Mouse (Mus musculus): Measurements from ENCODE around the gene Trpm2. TPM values are rescaled to one million over a fixed set of nuclear protein-coding genes. Genes with fewer than 3 reads are reported as not detected.

Gene Trpm2
- total RNA-seq, 2 experiments from 2014 or later = 0.07 to 0.26 TPM

Other genes with a start within 250 kb of the Trpm2 start
- gene Krtap12-1, start 250.0 kb downstream of the Trpm2 start, total RNA-seq (2021) = not detected
- not detected for gene Gm10100, start 244.1 kb downstream of the Trpm2 start, total RNA-seq (2021)
- not detected for gene Gm18596, start 227.9 kb downstream of the Trpm2 start, total RNA-seq (2021)
- gene Gm9736, start 219.2 kb downstream of the Trpm2 start, total RNA-seq (2021) = not detected
- not detected for gene Gm3233, start 210.9 kb downstream of the Trpm2 start, total RNA-seq (2021)
- not detected for gene Gm3238, start 199.2 kb downstream of the Trpm2 start, total RNA-seq (2021)
- not detected for gene Gm7138, start 193.6 kb downstream of the Trpm2 start, total RNA-seq (2021)
- not detected for gene Gm3250, start 188.0 kb downstream of the Trpm2 start, total RNA-seq (2021)
- gene Gm7137, start 182.4 kb downstream of the Trpm2 start, total RNA-seq (2021) = not detected
- not detected for gene Gm9639, start 175.5 kb downstream of the Trpm2 start, total RNA-seq (2021)
- not detected for gene Gm19668, start 171.4 kb downstream of the Trpm2 start, total RNA-seq (2021)
- gene Gm9507, start 158.7 kb downstream of the Trpm2 start, total RNA-seq (2021) = not detected
- not detected for gene Gm2696, start 155.9 kb downstream of the Trpm2 start, total RNA-seq (2021)
- gene Krtap10-4, start 143.5 kb downstream of the Trpm2 start, total RNA-seq (2021) = not detected
- gene Krtap10-10, start 134.6 kb downstream of the Trpm2 start, total RNA-seq (2021) = not detected
- not detected for gene Gm36176, start 123.8 kb downstream of the Trpm2 start, total RNA-seq (2021)
- not detected for gene Gm10318, start 117.7 kb downstream of the Trpm2 start, total RNA-seq (2021)
- not detected for gene Gm3285, start 108.6 kb downstream of the Trpm2 start, total RNA-seq (2021)
- gene Lrrc3, start 68.0 kb downstream of the Trpm2 start, total RNA-seq (2021) = under 1 TPM; 0.23 to 0.28 TPM
- gene 1810043G02Rik, start 8.0 kb upstream of the Trpm2 start, total RNA-seq (2021) = 1 to 10 TPM; 4.1 to 4.6 TPM
- 1 to 10 TPM; 5.9 to 7.0 TPM for gene Pfkl, start 39.5 kb upstream of the Trpm2 start, total RNA-seq (2021)
- not detected for gene Dnmt3l, start 71.4 kb upstream of the Trpm2 start, total RNA-seq (2021)
- gene Aire, start 73.0 kb upstream of the Trpm2 start, total RNA-seq (2021) = not detected
- 1 to 10 TPM; 1.3 to 1.5 TPM for gene Icosl, start 98.7 kb upstream of the Trpm2 start, total RNA-seq (2021)
- gene D10Jhu81e, start 199.2 kb upstream of the Trpm2 start, total RNA-seq (2021) = 100 to 1,000 TPM; 258 to 262 TPM
- 10 to 100 TPM in 1 of 2 experiments, 1 to 10 TPM in 1; 9.5 to 10.7 TPM for gene Pwp2, start 214.6 kb upstream of the Trpm2 start, total RNA-seq (2021)

All from gastrocnemius, adult 18-20 months (tissue).